ENCODE assay signal across 12 mouse cellular contexts in genomic region chr1:35823981-35824880, GRCm38 (mm10).
DNase-seq lines count a peak whose midpoint lies in the region; ATAC-seq lines count a peak whose summit lies in the region.
"Had no signal": no experiment of that assay in that cellular context is flagged by ENCODE, and none has a peak within 500 bp of the region (broad histone marks: within the 10 kb centered on the region; RNA-seq: fewer than 3 reads in every experiment).

No protein-coding gene starts in this region.

- WGBS in heart, embryonic 14.5 days, result 38% methylated on average over 24 of the region's 24 CpGs
- WGBS in stomach, embryonic 15.5 days, result 40% methylated on average over 24 of the region's 24 CpGs

- ATAC-seq in heart, embryonic 14.5 days (ENCODE audit: insufficient number of reproducible peaks, insufficient read depth, low FRiP score, low read depth), result no peak
- ATAC-seq in stomach, embryonic 15.5 days (ENCODE audit: insufficient read depth, low FRiP score, low read depth), result peak; percentile 70; the same call in 1 of the 2 replicates

- no peaks in the 10 kb centered on the region for H3K36me3 ChIP-seq in heart, embryonic 14.5 days (ENCODE audit: control insufficient read depth, insufficient read depth, low read length)
- H3K36me3 ChIP-seq in stomach, embryonic 15.5 days, result no peaks in the 10 kb centered on the region
- H3K36me3 ChIP-seq: lung, embryonic 15.5 days had no signal

- H3K4me1 ChIP-seq in heart, embryonic 14.5 days (ENCODE audit: control insufficient read depth in 2 of 2, insufficient read depth in 2 of 2, low read length in 2 of 2), result peaks cover 7 to 14% of the 10 kb centered on the region in 2 experiments
- 0 out of 2 replicates have a peak, but pooled peaks cover 6% of the 10 kb centered on the region for H3K4me1 ChIP-seq in stomach, embryonic 15.5 days

- no peaks in the 10 kb centered on the region for H3K9me3 ChIP-seq in heart, embryonic 14.5 days (ENCODE audit: control insufficient read depth, low read length)
- no peaks in the 10 kb centered on the region for H3K9me3 ChIP-seq in stomach, embryonic 15.5 days
- H3K9me3 ChIP-seq: lung, embryonic 15.5 days had no signal

- no peak overlapping the region for H3K27ac ChIP-seq in heart, embryonic 14.5 days (replicated peaks in 1 of 2; ENCODE audit: control insufficient read depth in 1 of 2, insufficient read depth in 1 of 2, low read depth in 2 of 2, low read length in 2 of 2)
- H3K27ac ChIP-seq in stomach, embryonic 15.5 days, result no peak overlapping the region
- H3K27ac ChIP-seq: gastrocnemius, adult 2 months; lung, embryonic 15.5 days had no signal

- no peak overlapping the region for H3K9ac ChIP-seq in heart, embryonic 14.5 days (ENCODE audit: low read length)
- H3K9ac ChIP-seq in stomach, embryonic 15.5 days, result no peak overlapping the region
- H3K9ac ChIP-seq: lung, embryonic 15.5 days had no signal

- no peak overlapping the region for H3K4me3 ChIP-seq in heart, embryonic 14.5 days (ENCODE audit: control insufficient read depth in 1 of 2, insufficient read depth in 1 of 2, low read depth in 1 of 2, low read length in 2 of 2)
- no peak overlapping the region for H3K4me3 ChIP-seq in stomach, embryonic 15.5 days (replicated peaks)
- H3K4me3 ChIP-seq: gastrocnemius, adult 2 months; lung, embryonic 15.5 days had no signal

- DNase-seq in heart, adult 18-20 months, result no peak
- peak; percentile 15 for DNase-seq in retina, postnatal 1 day
- no peak for DNase-seq in retina, embryonic 14.5 days (ENCODE audit: low spot score)
- peak; percentile 38 for DNase-seq in embryo, embryonic 11 days
- no peak for DNase-seq in thymus, adult 18-20 months
- DNase-seq: gastrocnemius, adult 2 months; kidney, adult 2 months; layer of hippocampus, postnatal 36 days; thymus, postnatal 14 days had no signal

- peak overlapping the region; percentile 5 for H3K4me2 ChIP-seq in heart, embryonic 14.5 days (ENCODE audit: low read length)
- H3K4me2 ChIP-seq in stomach, embryonic 15.5 days, result no peak overlapping the region

- no peaks in the 10 kb centered on the region for H3K27me3 ChIP-seq in heart, embryonic 14.5 days (ENCODE audit: control insufficient read depth, insufficient read depth, low read length)
- H3K27me3 ChIP-seq in stomach, embryonic 15.5 days (replicated peaks), result no peaks in the 10 kb centered on the region
- H3K27me3 ChIP-seq: lung, embryonic 15.5 days had no signal

Comparison
In these comparisons a context has a peak if more than half of its experiments do, and no peak if none do; other contexts are left out.
1. DNase-seq: peak in retina, postnatal 1 day (single experiment) and embryo, embryonic 11 days (single experiment); none in heart, adult 18-20 months (0 of 2), retina, embryonic 14.5 days (single experiment) and thymus, adult 18-20 months (0 of 2).